Mouse (Mus musculus) lung, adult 2 months (tissue): ENCODE results near the gene Hacd2.

ENCODE experiments used
- CTCF ChIP-seq: fragments of 200-500 bp; IDR thresholded peaks from 2 replicates; pipeline ENCODE4 v1.5.1; 2011; ENCODE audit warnings: mild to moderate bottlenecking, low read length, control low read depth; ENCODE audit not compliant: insufficient read depth
- POLR2A ChIP-seq: fragments of 200-500 bp; IDR thresholded peaks from 2 replicates; pipeline ENCODE4 v1.6.1; 2011; ENCODE audit warnings: low read depth, mild to moderate bottlenecking, control low read depth, low read length, borderline replicate concordance; ENCODE audit errors: extremely low read depth

DNA sequence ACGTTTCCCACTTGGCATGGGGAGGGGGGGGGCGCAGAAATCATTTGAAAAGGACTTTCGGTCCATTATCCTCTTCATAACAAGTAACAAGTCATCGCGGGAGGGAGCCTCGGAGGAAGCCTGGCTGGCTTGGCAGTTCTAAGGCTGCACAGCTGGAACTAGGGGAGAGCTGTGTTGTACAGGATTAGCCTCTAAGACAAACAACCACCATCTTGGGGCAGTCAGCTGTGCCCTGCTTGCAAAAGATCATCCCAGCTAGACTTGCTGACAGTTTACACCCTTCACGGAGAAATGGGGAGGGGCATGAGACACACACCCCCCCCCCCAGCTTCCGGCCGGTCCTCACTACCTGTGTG, 118.4 kb downstream of the Hacd2 start:
- TF ChIP-seq CTCF (no peak), POLR2A (no peak)
